Mouse (Mus musculus) small intestine, adult 2 months (tissue): ENCODE data around the gene Rabl3. TPM values are rescaled to one million over a fixed set of nuclear protein-coding genes. Genes with fewer than 3 reads are reported as not detected.

Source experiments
- H3K27ac ChIP-seq: fragments of 200-500 bp; 2 replicates; pipeline ENCODE4 v1.5.1; 2012; ENCODE audit warnings: low read depth, low read length, control low read depth, inconsistent platforms; ENCODE audit not compliant: insufficient read depth
- H3K27me3 ChIP-seq: fragments of 200-500 bp; 2 replicates; pipeline ENCODE4 v1.6.1; 2012; ENCODE audit warnings: mild to moderate bottlenecking, moderate library complexity, low read length, inconsistent platforms; ENCODE audit not compliant: control insufficient read depth, insufficient read depth
- H3K36me3 ChIP-seq: fragments of 200-500 bp; 2 replicates; pipeline ENCODE4 v1.6.1; 2012; ENCODE audit warnings: mild to moderate bottlenecking, low read length, control low read depth, inconsistent platforms; ENCODE audit not compliant: control insufficient read depth, insufficient read depth
- H3K4me1 ChIP-seq: fragments of 200-500 bp; 2 replicates; pipeline ENCODE4 v1.6.1; 2012; ENCODE audit warnings: low read length, inconsistent platforms, mixed read lengths; ENCODE audit not compliant: control insufficient read depth, insufficient read depth, insufficient read length
- H3K4me3 ChIP-seq: fragments of 200-500 bp; 2 replicates; pipeline ENCODE4 v1.5.1; 2012; ENCODE audit warnings: low read depth, mild to moderate bottlenecking, control low read depth, inconsistent platforms, low read length, moderate library complexity
- CTCF ChIP-seq: fragments of 200-500 bp; IDR thresholded peaks from 2 replicates; pipeline ENCODE4 v1.5.1; 2012; ENCODE audit warnings: low read depth, mild to moderate bottlenecking, control low read depth, inconsistent platforms, low read length, moderate library complexity, mixed read lengths; ENCODE audit not compliant: insufficient replicate concordance, insufficient read length; ENCODE audit errors: extremely low read depth
- POLR2A ChIP-seq: fragments of 200-500 bp; IDR thresholded peaks from 2 replicates; pipeline ENCODE4 v1.6.1; 2012; ENCODE audit warnings: low read depth, mild to moderate bottlenecking, control low read depth, inconsistent platforms, low read length, moderate library complexity
- WGBS: fragments of 180-500 bp; shearing (Covaris S2); methylation state at CpG from one replicate; pipeline ENCODE4 v1.1.7; 2018; 5-methylcytosine and 5-hydroxymethylcytosine counted together
- polyA plus RNA-seq: library from polyadenylated mRNA; depleted of rRNA; stranded (reverse); fragments of >200 nt; gene quantifications from 2 replicates; pipeline ENCODE4 v1.2.3, GENCODE M21; 2012

Gene Rabl3
- polyA plus RNA-seq, 1 experiment: 1.2 TPM

DNA sequence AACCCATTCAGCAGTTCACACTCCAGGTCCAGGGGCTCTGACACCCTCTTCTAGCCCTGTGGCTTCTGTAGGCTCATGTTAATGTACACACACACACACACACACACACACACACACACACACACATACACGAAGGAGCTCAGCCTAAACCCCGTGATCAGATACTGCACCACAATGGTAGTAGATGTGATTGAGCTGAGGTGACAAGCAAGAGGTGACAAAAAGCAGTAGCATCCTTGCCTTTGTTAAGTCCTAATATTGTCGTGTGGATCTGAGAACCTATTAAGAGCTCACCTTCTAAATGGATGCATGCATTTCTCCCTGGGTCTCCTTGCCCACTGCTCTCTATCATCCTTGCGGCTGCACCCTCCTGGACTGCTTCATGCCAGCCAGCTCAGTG, 41.0 kb downstream of the Rabl3 start:
- Histone ChIP-seq H3K4me3 (no peak overlapping the region), H3K27ac (no peak overlapping the region), H3K36me3 (no peaks in the 10 kb centered on the region), H3K4me1 (peaks cover 11% of the 10 kb centered on the region; the same call in 1 of the 2 replicates), H3K27me3 (no peaks in the 10 kb centered on the region)
- 86% methylated on average over 4 of the region's 4 CpGs for WGBS
- TF ChIP-seq CTCF (no peak), POLR2A (no peak)

DNA sequence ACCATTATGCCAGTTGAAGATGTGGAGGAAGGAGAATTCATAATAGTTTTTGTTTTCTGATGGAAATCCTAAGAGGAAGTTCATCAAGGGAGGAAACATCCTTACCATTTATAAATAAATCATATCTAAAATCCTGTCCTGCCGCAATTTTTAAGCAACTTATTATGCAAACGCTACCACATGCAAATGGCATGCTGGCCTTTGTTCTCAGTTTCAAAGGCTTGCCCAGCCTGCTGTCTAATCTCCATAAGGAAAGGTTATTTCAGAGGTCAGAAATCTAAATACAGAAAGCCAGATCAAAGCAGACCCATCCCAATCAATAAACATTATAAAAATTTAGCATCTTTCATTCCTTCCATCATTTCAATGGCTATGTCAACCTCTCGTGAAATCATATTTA, 42.2 kb downstream of the Rabl3 start:
- Histone ChIP-seq H3K4me1 (peaks cover 11% of the 10 kb centered on the region; the same call in 1 of the 2 replicates), H3K27ac (no peak overlapping the region), H3K27me3 (no peaks in the 10 kb centered on the region), H3K36me3 (no peaks in the 10 kb centered on the region), H3K4me3 (no peak overlapping the region)
- 79% methylated on average over 3 of the region's 3 CpGs for WGBS
- TF ChIP-seq CTCF: no peak
- no peak for TF ChIP-seq POLR2A

DNA sequence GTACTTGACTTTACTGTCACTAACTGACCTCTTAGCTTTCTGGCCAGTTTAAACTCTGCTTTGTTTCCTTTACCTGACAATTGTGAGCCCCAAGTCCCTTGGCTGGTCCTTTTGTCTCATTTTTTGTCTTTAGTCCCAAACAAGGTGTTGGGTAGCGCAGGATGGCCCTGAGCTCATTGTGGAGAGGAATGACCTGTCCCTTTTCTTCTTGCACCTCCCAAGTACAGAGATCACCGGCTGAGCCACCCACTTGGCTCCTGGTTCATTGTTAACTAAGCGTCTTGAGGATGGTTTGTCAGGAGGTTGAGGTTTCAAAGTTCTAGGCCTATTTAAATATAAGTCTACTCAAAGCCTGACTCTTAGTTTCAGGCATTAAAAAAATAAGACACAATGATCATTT, 43.6 kb downstream of the Rabl3 start:
- WGBS: 47% methylated on average over 3 of the region's 3 CpGs
- TF ChIP-seq CTCF (no peak), POLR2A (no peak)
- peaks cover 11% of the 10 kb centered on the region; the same call in 1 of the 2 replicates for H3K4me1 ChIP-seq
- peak overlapping the region; percentile 95 for H3K27ac ChIP-seq
- no peaks in the 10 kb centered on the region for H3K27me3 ChIP-seq
- no peak overlapping the region for H3K4me3 ChIP-seq
- no peaks in the 10 kb centered on the region for H3K36me3 ChIP-seq

DNA sequence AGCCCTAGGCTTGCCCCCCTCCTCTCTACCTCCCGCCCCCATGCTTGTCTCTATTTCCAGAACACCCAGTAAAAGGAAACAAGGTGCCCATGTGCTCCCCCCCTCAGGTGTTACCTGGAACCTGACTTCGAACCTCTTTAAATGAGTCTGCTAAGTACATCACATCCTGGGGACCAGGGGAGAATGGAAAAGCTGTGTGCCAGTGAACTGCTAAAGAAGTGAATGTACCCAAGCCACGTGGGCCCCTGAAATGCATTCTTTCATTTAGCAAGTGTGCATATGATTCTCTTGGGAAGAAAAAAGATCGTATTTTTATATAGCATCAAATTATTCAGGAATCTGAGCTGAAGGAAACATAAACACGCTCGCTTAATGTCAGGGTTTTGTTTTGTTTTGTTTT, 44.1 kb downstream of the Rabl3 start:
- H3K4me3 ChIP-seq: peak overlapping the region; percentile 52; the same call in 1 of the 2 replicates
- 33% methylated on average over 6 of the region's 6 CpGs for WGBS
- peaks cover 11% of the 10 kb centered on the region; the same call in 1 of the 2 replicates for H3K4me1 ChIP-seq
- no peaks in the 10 kb centered on the region for H3K36me3 ChIP-seq
- H3K27me3 ChIP-seq: no peaks in the 10 kb centered on the region
- no peak for TF ChIP-seq POLR2A
- H3K27ac ChIP-seq: peak overlapping the region; percentile 95

DNA sequence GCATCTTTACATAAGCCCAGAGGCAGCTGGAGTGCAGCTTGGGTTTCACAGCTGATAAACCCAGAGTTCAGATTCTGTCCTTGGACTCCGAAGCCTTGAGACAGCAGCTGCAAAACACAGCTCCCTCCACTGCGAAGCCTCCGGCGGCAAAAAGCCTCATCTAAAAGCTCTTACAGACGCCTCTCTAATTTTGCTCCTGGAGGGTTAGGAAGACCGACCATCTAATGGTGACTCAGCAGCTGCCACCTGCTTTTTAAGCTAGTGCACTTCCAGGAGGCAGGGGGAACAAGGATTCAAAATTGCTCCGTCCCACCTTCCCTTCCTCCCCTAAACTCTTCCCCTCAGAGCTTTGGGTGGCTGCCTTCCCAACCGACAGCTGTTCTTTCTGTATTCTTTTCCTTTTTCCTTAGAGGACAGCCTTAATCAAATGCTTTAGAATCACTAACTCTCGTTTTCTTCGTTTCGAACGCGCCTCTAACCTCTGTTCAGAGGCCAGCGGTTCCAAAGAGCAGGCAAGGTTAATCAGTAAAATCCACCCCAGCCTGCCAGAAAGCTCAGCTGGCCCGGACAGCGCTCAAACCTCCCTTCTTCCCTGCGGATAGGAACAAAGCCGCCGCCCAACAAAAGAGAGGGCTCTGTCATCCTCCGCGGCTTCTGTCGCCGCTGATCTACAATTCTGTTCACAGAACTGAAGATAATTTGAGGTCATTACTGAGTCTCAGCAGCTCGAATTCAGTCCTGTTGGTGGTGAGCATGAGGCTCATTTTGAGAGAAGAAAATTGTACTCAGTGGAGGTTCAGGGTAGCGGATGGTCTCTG, 44.7 kb downstream of the Rabl3 start:
- Histone ChIP-seq H3K4me1 (peaks cover 11% of the 10 kb centered on the region; the same call in 1 of the 2 replicates), H3K36me3 (no peaks in the 10 kb centered on the region), H3K27ac (peak overlapping the region; percentile 95), H3K27me3 (no peaks in the 10 kb centered on the region), H3K4me3 (peak overlapping the region; percentile 52)
- 5% methylated on average over 25 of the region's 25 CpGs for WGBS
- TF ChIP-seq POLR2A (no peak), CTCF (no peak)

DNA sequence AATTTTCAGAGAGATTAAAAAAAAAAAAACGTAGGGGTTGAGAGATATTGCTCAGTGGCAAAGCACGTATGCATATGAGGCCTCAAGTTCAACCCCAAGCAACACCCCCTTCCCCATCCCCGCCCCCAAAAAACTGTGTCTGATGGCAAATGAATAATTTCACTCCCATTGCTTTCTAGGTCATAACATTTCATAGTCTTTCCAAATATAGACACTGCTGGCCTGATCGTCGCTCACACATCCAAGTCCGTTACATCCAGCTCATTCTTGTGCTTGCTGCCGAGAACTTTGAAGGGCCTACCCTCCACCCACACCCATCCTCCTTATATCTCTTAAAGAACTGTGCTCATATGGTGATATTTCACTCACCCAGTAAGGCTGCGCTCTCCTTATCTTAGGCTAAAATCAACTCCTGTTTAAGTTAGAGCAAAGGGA, 45.5 kb downstream of the Rabl3 start:
- H3K36me3 ChIP-seq: no peaks in the 10 kb centered on the region
- TF ChIP-seq POLR2A (no peak), CTCF (no peak)
- no peaks in the 10 kb centered on the region for H3K27me3 ChIP-seq
- no peak overlapping the region for H3K4me3 ChIP-seq
- H3K4me1 ChIP-seq: peaks cover 18% of the 10 kb centered on the region; the same call in 1 of the 2 replicates
- WGBS: 77% methylated on average over 8 of the region's 8 CpGs
- no peak overlapping the region for H3K27ac ChIP-seq

DNA sequence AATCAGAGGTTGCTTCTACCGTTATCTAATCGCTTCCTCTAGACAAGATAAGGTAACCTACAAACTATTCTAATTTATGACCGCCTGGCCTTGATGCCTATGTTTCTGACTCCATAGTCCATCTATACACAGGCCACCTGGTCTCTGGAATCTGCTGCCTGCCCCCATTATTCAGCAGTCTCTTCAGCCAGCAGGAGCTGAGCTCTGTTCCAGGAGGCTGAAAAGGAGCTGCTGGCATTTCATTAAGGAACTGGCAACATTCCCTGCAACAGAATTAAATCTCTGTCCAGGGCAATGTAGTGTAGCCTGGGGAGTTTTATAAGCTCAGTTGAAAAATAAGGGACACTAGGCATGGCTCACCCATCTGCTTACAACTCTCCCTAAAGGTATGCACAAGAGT, 51.2 kb downstream of the Rabl3 start:
- Histone ChIP-seq H3K36me3 (no peaks in the 10 kb centered on the region), H3K4me1 (peaks cover 22% of the 10 kb centered on the region; the same call in 1 of the 2 replicates), H3K4me3 (no peak overlapping the region), H3K27ac (peak overlapping the region; percentile 76), H3K27me3 (no peaks in the 10 kb centered on the region)
- no peak for TF ChIP-seq CTCF
- TF ChIP-seq POLR2A: no peak
- 35% methylated on average over 3 of the region's 3 CpGs for WGBS

DNA sequence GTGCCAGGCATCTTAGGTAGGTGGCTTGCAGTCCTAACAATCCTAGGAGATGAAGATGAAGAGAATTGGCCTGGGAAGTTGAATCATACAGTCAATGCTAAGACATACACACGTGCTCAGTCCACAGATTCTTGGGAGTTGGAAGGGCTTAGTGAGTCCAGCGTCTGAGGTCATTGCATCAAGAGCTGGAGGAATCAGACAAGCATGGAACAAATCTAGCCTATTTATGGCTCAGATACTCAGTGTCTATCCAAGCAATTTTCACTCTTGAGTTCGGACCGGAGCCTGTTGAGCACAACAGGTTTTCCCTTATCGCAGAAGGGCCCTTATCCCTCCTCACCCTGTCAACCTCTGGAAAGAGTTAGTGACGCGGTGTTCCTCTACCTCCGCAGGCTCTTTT, 51.9 kb downstream of the Rabl3 start:
- H3K4me1 ChIP-seq: peaks cover 23% of the 10 kb centered on the region; the same call in 1 of the 2 replicates
- peak overlapping the region; percentile 76 for H3K27ac ChIP-seq
- no peaks in the 10 kb centered on the region for H3K27me3 ChIP-seq
- H3K36me3 ChIP-seq: no peaks in the 10 kb centered on the region
- TF ChIP-seq POLR2A (no peak), CTCF (no peak)
- H3K4me3 ChIP-seq: no peak overlapping the region
- 71% methylated on average over 8 of the region's 8 CpGs for WGBS
